Mouse (Mus musculus) megakaryocyte, embryonic 14.5 days (primary cell): ENCODE measurements around the gene Rbm28.

Experiments
- FLI1 ChIP-seq: IDR thresholded peaks from 2 replicates; pipeline ENCODE4 v1.6.1; 2012; ENCODE audit warnings: low read length, inconsistent platforms, mixed read lengths
- GATA1 ChIP-seq: IDR thresholded peaks from 3 replicates; pipeline ENCODE4 v1.6.1; 2012; ENCODE audit warnings: mixed read lengths, low read length, inconsistent platforms, borderline replicate concordance

- TF ChIP-seq GATA1, result no peak
- TF ChIP-seq FLI1, result no peak
These were observed 10.3 kb upstream of the Rbm28 start for GRCm38 (mm10) chr6:29175113-29175512.
